Mouse (Mus musculus) kidney, adult 10 weeks (tissue): ENCODE measurements around the gene Frk. TPM values are rescaled to one million over a fixed set of nuclear protein-coding genes. Genes with fewer than 3 reads are reported as not detected.

ENCODE experiments used
- polyA plus RNA-seq: library from polyadenylated mRNA; stranded (reverse); fragments of 350-450 nt; fragmentation: Illumina TruSeq; extraction: RNeasy Lipid Tissue Mini Kit (QIAGEN cat#74804); gene quantifications from one replicate; pipeline ENCODE4 v1.2.3, GENCODE M21; 2014; ENCODE audit warnings: low read depth, low replicate concordance

The Frk gene
- polyA plus RNA-seq = 40.1 TPM

DNA sequence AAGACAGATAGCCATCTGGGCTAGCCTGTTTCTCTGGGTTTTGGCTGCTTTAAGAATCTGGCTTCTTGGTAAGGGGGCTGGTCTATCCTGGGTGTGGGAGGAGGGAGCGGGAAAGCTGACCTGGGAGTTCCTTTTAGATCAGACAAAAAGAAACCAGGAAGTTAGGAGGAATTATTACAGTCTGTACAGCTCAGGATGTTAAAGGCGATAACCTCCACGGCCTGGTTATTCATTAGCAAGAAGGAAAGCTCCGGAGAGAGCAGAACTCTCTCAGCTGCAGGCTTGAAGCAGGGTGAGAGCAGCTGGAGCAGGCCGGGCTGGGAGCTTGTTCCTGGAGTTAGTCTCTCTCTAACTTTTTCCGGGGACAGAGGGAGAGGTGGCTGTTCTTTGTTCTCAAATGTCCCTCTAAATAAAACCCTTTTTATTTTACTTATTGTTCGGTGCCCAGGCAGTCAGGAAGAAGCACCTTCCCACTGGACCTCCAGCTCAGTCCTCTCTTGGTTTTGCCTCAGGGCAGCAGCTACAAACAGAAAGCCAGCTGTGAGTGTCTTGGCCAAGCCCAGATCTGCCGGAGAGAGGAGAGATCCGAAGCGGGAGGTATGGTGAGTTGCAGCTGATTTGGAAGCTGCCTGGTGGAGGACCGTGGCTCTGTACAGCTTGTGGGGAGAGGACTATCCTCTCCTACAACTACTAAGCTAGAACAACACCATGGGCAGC, at the start of gene Frk:
Gene Frk (plus strand): TSS at position 103 of the 717 bp plus-strand sequence.

Other genes with a start within 250 kb of the Frk start
- 66.0 TPM for gene Tspyl1, start 201.2 kb upstream of the Frk start, polyA plus RNA-seq
- 35.5 TPM for gene Tspyl4, start 186.0 kb upstream of the Frk start, polyA plus RNA-seq
- not detected for gene Col10a1, start 93.4 kb upstream of the Frk start, polyA plus RNA-seq
- gene Nt5dc1, start 64.8 kb upstream of the Frk start, polyA plus RNA-seq = 91.0 TPM